Mouse (Mus musculus) intestine, embryonic 14.5 days (tissue): ENCODE data around the gene Gm853. TPM values are rescaled to one million over a fixed set of nuclear protein-coding genes. Genes with fewer than 3 reads are reported as not detected.

Source experiments
- ATAC-seq: fragments of 200-750 bp; cut with Nextera tagmentation; replicated peaks from 2 replicates; pipeline ENCODE4 v1.8.0; 2017; ENCODE audit warnings: low read depth, moderate number of reproducible peaks, moderate TSS enrichment, moderate library complexity; ENCODE audit not compliant: low FRiP score, low TSS enrichment
- DNase-seq: peaks from one replicate; pipeline ENCODE4 v3.0.0-alpha.2; 2018; ENCODE audit warnings: low spot score
- H3K27ac ChIP-seq: fragments of 300-500 bp; sonication (generic); 2 replicates; pipeline ENCODE4 v1.5.1; 2014; ENCODE audit warnings: low read depth, mild to moderate bottlenecking, control low read depth
- H3K27me3 ChIP-seq: fragments of 300-500 bp; sonication (generic); replicated peaks from 2 replicates; pipeline ENCODE4 v1.6.1; 2014; ENCODE audit warnings: low read length, control low read depth; ENCODE audit not compliant: control insufficient read depth, insufficient read depth
- H3K36me3 ChIP-seq: fragments of 300-500 bp; sonication (generic); 2 replicates; pipeline ENCODE4 v1.6.1; 2014; ENCODE audit warnings: low read length, control low read depth; ENCODE audit not compliant: control insufficient read depth, insufficient read depth
- H3K4me1 ChIP-seq: fragments of 300-500 bp; sonication (generic); replicated peaks from 2 replicates; pipeline ENCODE4 v1.6.1; 2014; ENCODE audit warnings: low read length, control low read depth, mixed read lengths; ENCODE audit not compliant: control insufficient read depth, insufficient read depth
- H3K4me2 ChIP-seq: fragments of 300-500 bp; sonication (generic); 2 replicates; pipeline ENCODE4 v1.6.1; 2014; ENCODE audit warnings: low read length
- H3K4me3 ChIP-seq: fragments of 300-500 bp; sonication (generic); 2 replicates; pipeline ENCODE4 v1.5.1; 2014; ENCODE audit warnings: low read depth, low read length, control low read depth, mixed read lengths
- H3K9ac ChIP-seq: fragments of 300-500 bp; sonication (generic); 2 replicates; pipeline ENCODE4 v1.6.1; 2014; ENCODE audit warnings: mild to moderate bottlenecking, low read length
- H3K9me3 ChIP-seq: fragments of 300-500 bp; sonication (generic); 2 replicates; pipeline ENCODE4 v1.6.1; 2016; ENCODE audit warnings: low read length, control low read depth; ENCODE audit not compliant: control insufficient read depth
- WGBS: fragments of 180-500 bp; shearing (Covaris S2); extraction: QIAGEN DNeasy Blood & Tissue Kit; methylation state at CpG from one replicate; pipeline ENCODE4 v1.1.7; 2014; 5-methylcytosine and 5-hydroxymethylcytosine counted together
- polyA plus RNA-seq: library from polyadenylated mRNA; unstranded; fragments of >200 nt; fragmentation: Nextera tagmentation; extraction: Ambion mirVana; gene quantifications from 2 replicates; pipeline ENCODE4 v1.2.1, GENCODE M21; 2014

The Gm853 gene
- polyA plus RNA-seq, 1 experiment from 2014 or later = not detected

DNA sequence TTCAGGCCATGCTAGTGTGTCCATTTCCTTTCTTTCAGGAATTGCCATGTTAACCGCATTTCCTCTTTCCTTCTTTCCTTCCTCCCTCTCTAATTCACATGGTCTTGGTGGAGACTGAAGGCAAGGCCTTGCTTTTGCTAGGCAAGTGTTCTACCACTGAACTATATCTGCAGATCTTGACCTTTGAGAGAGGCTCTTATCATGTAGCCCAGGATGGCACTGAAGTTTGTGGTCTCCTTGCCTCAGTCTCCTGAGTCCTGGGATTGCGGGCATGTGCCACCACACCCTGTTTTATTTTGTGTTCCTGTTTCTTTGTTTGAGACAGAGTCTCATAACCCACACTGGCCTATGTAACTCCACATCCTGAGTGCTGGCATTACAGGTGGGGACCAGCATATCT, 10.3 kb downstream of the Gm853 start:
- 86% methylated on average over 2 of the region's 2 CpGs for WGBS
- Histone ChIP-seq H3K4me2 (no peak overlapping the region), H3K27me3 (no peaks in the 10 kb centered on the region), H3K4me3 (no peak overlapping the region), H3K36me3 (no peaks in the 10 kb centered on the region), H3K9ac (no peak overlapping the region), H3K9me3 (no peaks in the 10 kb centered on the region), H3K27ac (no peak overlapping the region), H3K4me1 (no peaks in the 10 kb centered on the region)
- no peak for ATAC-seq
- DNase-seq = no peak

DNA sequence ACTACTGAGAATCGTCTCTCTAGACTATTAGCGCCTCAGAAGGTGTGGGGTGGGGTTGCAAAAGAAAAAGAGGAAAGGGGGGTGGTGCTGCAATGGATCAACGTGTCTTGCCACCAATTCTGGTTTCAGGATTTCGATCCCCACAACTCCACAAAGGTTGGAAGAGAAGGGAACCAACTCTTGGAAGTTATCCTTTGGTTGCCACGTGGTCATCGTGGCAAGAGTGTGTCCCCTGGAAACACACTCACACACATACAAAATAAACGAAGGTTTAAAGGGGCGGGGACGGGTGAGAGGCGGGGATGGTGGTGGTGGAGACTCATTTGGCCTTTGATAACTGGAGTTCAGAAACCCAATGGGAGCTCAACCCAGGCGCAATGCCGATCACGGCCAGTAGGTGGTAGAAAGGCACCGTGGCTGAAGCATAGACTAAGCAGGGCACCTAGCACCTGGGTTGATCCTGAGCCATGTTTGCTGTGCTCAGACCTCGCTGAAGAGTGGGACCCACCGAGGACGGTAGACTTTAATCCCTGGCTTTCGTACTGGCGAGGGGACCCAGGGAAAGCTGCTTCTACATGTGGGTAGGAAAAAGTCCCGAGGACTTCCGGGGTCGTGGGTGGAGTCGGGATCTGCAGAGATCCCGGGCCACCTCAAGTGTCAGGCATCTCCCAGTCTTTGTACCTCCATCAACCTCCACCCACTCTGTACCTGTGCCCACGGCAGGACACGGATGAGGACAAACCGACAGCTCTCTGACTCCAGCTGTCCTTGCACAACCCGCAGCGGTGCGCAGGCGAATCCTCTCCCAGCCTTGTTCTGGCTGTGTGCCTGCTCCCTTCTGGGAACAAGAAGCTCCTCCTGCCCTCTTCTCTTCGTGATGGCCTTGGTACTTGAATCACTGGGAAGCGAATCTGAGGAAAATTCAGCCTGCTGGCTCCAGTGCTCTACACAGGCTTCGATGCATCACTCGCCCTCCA, 23.2 kb downstream of the Gm853 start:
- peak; percentile 72 for ATAC-seq
- no peaks in the 10 kb centered on the region for H3K27me3 ChIP-seq
- H3K9me3 ChIP-seq = no peaks in the 10 kb centered on the region
- H3K36me3 ChIP-seq = no peaks in the 10 kb centered on the region
- no peak overlapping the region for H3K27ac ChIP-seq
- peak overlapping the region; percentile 57 for H3K4me2 ChIP-seq
- H3K4me3 ChIP-seq = peak overlapping the region; percentile 34
- H3K4me1 ChIP-seq = no peaks in the 10 kb centered on the region
- H3K9ac ChIP-seq = peak overlapping the region; percentile 5; the same call in 1 of the 2 replicates
- DNase-seq = peak; percentile 97
- WGBS = 17% methylated on average over 35 of the region's 35 CpGs

DNA sequence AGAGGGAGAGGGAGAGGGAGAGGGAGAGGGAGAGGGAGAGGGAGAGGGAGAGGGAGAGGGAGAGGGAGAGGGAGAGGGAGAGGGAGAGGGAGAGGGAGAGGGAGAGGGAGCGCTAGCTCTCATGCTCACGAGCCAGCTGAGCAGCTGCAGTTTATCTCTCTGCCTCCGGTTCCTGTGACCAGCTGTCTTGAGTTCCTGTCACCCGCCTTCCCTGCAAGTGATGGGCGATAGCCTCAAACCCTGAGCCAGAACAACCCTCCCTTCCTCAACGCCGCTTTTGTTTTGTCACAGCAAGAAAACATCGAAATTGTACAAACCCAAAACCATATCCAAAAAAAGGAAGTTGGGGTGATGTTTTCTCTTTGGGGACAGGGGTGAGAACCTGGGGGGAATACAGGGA, 25.7 kb downstream of the Gm853 start:
- 69% methylated on average over 8 of the region's 8 CpGs for WGBS
- Histone ChIP-seq H3K4me3 (no peak overlapping the region), H3K4me1 (no peaks in the 10 kb centered on the region; the same call in 1 of the 2 replicates), H3K27me3 (no peaks in the 10 kb centered on the region), H3K4me2 (no peak overlapping the region), H3K27ac (no peak overlapping the region), H3K9me3 (no peaks in the 10 kb centered on the region), H3K9ac (no peak overlapping the region), H3K36me3 (no peaks in the 10 kb centered on the region)
- DNase-seq (no peak), ATAC-seq (no peak)

DNA sequence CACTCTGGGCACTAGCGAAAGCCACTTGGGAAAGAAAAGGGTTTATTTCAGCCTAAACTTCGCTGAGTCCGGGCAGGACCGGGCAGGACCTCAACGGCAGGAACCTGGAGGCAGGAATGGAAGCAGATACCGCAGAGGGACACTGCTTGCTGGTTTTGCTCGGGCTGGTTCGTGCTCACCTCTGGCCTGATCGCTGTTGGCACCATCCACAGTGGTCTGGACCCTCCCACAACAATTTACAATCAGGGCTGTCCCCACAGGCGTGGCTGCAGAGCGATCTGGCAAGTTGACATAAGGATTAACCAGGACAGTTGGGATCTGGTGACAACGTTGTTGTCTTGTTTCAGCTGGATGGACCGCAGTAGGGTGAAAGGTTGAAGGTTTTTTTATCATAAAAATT, 26.3 kb downstream of the Gm853 start:
- 67% methylated on average over 13 of the region's 13 CpGs for whole genome bisulfite sequencing
- Histone ChIP-seq H3K9me3 (no peaks in the 10 kb centered on the region), H3K36me3 (no peaks in the 10 kb centered on the region), H3K27ac (no peak overlapping the region), H3K4me2 (no peak overlapping the region), H3K9ac (no peak overlapping the region), H3K4me1 (no peaks in the 10 kb centered on the region; the same call in 1 of the 2 replicates), H3K4me3 (no peak overlapping the region), H3K27me3 (no peaks in the 10 kb centered on the region)
- DNase-seq (no peak), ATAC-seq (no peak)

DNA sequence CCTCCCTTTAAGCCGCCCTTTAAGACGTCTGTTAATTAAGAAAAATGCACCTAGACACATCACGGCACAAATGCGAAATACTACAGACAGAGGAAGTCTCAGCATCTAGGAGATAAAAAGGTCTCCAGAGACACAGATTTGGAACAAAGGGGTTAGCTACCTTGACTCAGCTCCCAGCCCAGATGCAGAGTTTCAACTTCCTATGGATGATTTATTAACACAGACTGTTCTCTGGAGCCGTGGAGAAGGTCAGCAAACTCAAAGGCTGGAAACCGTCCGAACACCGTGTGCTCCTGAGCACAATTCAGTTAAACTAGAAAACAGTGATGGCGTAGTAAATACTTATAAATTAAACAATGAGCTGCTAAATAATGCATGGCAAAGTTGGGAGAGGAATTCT, 29.9 kb downstream of the Gm853 start:
- 27% methylated on average over 9 of the region's 9 CpGs for WGBS
- H3K4me3 ChIP-seq = no peak overlapping the region
- no peak overlapping the region for H3K4me2 ChIP-seq
- no peak overlapping the region for H3K27ac ChIP-seq
- peaks cover 4% of the 10 kb centered on the region; the same call in 1 of the 2 replicates for H3K4me1 ChIP-seq
- H3K9me3 ChIP-seq = no peaks in the 10 kb centered on the region
- H3K9ac ChIP-seq = no peak overlapping the region
- no peaks in the 10 kb centered on the region for H3K27me3 ChIP-seq
- DNase-seq = no peak
- no peak for ATAC-seq
- H3K36me3 ChIP-seq = no peaks in the 10 kb centered on the region

DNA sequence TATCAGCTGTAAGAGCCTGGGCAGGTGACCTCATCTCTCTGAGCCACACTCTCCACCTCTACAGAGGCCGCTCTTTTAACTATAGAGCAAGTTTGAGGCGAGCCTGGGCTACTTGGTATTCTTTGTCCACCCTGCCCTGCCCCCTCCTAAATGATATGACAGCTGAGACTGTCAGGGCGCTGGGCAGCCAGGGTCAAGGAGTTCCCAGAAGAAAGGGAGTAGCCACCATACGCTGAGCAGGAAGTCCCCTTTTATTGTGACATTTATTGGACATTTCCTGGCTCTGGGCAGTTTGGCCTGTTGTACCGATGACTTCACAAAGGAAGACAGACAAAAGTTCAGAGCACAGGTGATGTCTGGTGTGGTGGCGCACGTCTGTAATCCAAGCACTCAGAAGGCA, 32.6 kb downstream of the Gm853 start:
- DNase-seq (no peak), ATAC-seq (0 out of 2 replicates have a peak, but pooled peaks have one; percentile 38)
- Histone ChIP-seq H3K4me1 (peaks cover 4% of the 10 kb centered on the region; the same call in 1 of the 2 replicates), H3K27ac (no peak overlapping the region), H3K4me2 (no peak overlapping the region), H3K9ac (no peak overlapping the region), H3K4me3 (no peak overlapping the region), H3K36me3 (no peaks in the 10 kb centered on the region), H3K9me3 (no peaks in the 10 kb centered on the region), H3K27me3 (no peaks in the 10 kb centered on the region)
- WGBS = 59% methylated on average over 7 of the region's 7 CpGs

DNA sequence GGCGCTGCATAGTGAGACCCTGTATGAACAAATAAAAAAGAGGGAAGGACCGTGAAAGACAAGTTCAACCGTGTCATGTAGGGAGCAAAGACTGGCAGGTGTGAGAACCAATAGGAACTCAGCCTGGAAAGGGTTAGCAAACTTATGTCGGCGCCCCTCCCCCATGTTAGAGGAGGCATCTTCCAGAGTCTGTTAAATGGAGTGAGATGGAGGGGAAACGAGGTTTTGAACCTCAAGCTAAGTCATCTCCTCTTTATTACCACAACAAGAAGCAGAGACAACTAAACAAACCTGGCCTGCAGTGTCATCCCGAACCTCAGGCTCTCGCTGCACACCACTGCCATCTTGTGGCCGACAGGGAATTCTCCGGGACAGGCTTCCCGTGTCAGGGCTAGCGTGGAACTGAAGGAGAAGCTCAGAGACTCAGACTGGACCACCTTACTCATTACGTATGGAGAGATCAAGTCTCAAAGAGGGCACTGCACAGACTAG, 33.3 kb downstream of the Gm853 start:
- Histone ChIP-seq H3K9ac (no peak overlapping the region), H3K36me3 (no peaks in the 10 kb centered on the region), H3K9me3 (no peaks in the 10 kb centered on the region), H3K4me2 (peak overlapping the region; percentile 35; the same call in 1 of the 2 replicates), H3K27me3 (no peaks in the 10 kb centered on the region), H3K4me1 (peaks cover 4% of the 10 kb centered on the region; the same call in 1 of the 2 replicates), H3K4me3 (peak overlapping the region; percentile 15; the same call in 1 of the 2 replicates), H3K27ac (no peak overlapping the region)
- peak; percentile 81 for ATAC-seq
- DNase-seq = peak; percentile 94
- WGBS = 2% methylated on average over 13 of the region's 13 CpGs

DNA sequence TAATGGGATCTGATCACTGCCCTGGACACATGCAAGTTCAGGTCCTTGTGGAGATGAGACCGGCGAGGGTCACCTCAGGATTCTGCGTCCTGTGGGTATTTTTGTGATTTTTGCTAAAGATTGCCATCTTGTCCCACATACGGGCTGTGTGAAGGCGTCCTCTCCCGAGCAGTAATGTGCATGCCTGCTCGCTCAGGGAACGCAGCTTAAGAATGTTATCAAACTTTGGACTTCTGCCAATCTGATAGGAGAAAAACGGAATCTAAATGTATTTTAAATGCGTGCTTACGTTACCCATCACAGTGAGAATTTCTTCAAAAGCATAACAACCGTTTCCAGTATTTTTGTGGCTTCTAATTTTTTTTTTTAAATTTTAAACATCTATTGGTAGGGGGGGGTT, 35.3 kb downstream of the Gm853 start:
- Histone ChIP-seq H3K27me3 (no peaks in the 10 kb centered on the region), H3K4me2 (no peak overlapping the region), H3K36me3 (no peaks in the 10 kb centered on the region), H3K9me3 (no peaks in the 10 kb centered on the region), H3K4me3 (no peak overlapping the region), H3K9ac (no peak overlapping the region), H3K27ac (no peak overlapping the region), H3K4me1 (0 out of 2 replicates have a peak, but pooled peaks cover 4% of the 10 kb centered on the region)
- 66% methylated on average over 12 of the region's 12 CpGs for WGBS
- DNase-seq = no peak
- ATAC-seq = no peak
